Mouse (Mus musculus) heart, adult 10 weeks (tissue): ENCODE results near the gene Abhd11. TPM values are rescaled to one million over a fixed set of nuclear protein-coding genes. Genes with fewer than 3 reads are reported as not detected.

Experiments
- polyA plus RNA-seq: library from polyadenylated mRNA; stranded (reverse); fragments of 350-450 nt; fragmentation: Illumina TruSeq; extraction: RNeasy Lipid Tissue Mini Kit (QIAGEN cat#74804); gene quantifications from one replicate; pipeline ENCODE4 v1.2.3, GENCODE M21; 2014; ENCODE audit warnings: low read depth, low replicate concordance

The Abhd11 gene
- polyA plus RNA-seq: 75.7 TPM

DNA sequence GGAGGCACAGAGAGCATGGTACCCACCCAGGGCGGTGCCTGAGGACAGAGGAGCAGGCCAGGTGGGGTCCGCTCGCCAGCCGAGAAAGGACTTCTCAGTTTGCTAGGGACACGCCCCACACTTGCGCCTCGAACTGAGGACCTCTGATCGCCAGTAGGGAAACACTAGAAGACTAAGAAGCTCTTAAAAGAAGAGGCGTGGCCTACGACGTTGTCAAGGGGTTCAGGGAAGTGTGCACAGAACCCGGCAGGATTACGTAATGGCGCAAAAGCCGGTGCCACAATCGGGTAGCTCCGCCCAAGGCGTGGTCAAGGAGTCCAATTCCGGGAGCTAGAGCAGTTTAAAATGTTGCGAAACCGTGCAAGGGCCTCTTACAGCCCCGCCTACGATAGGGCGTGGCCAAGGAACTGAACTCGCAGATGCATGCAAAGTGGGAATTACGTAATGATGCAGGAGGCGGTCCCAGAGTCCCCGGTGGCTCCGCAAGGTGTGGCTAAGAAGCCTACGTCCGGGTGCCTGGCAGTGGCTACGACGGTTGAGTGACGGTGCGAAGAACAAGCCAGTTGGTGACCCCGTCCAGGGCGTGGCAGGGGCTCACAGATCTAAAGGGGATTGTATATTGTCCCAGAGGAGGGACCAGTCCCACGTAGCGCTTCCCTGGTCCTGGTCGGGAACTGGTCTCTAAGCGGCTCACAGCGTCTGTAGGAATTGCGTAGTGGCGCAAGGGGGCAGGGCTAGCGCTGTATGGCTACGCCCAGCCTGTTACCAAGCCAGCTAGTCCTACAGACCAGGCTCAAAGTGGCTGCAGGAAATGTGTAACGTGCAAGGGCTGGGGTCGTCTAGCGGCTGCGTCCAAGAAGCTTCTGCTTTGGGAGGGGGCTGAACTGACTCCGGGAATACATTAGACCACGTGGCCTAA is at the start of gene Abhd11:
Abhd11 (plus strand) TSS at position 482 of the 919 bp plus-strand sequence.

DNA sequence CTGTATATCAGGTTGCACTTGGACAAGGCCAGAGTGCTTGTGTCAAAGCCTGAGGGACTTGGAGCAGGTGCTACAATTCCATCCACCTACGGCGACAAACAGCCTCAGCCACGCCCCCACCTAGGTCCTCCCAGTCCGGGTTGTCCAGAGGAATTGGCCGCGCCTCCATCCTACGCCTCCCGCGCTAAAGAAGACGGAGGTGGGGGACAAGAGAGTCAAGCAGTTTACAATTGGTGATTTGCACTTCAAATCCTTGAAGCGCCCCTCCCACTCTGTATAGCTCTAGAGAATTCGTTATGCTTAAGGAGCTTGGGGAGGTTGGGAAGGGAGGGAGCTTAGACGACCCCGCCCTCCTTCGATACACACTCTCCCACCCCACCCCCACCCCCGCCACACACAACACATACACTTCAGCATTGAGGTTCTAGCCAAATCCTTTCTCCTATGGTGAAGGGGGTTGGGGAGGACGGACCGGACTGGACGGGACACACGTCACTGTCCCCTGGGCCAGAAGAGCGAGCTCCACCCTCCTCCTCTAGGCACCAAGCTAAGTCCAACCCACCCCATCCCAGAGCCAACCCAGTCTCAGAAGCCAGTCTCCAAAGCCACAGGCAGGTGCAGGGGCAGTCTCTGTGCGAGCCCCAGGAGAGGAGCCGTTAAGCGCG is 23.2 kb upstream of the Abhd11 start, which contains the start of gene Cldn3:
Cldn3 (plus strand) TSS at position 582 of the 665 bp plus-strand sequence.

GRCm38 (mm10) chr5:135023344-135024173 is 14.6 kb downstream of the Abhd11 start, which contains the start of gene Stx1a:
TSS of gene Stx1a (plus strand) at chr5:135023482.

Other genes with a start within 250 kb of the Abhd11 start
- not detected for gene Tmem270, start 102.4 kb upstream of the Abhd11 start, polyA plus RNA-seq
- not detected for gene Cldn13, start 93.6 kb upstream of the Abhd11 start, polyA plus RNA-seq
- gene Mettl27, start 76.8 kb upstream of the Abhd11 start, polyA plus RNA-seq: 1.4 TPM
- not detected for gene Cldn4, start 62.2 kb upstream of the Abhd11 start, polyA plus RNA-seq
- gene Cldn3, start 22.9 kb upstream of the Abhd11 start, polyA plus RNA-seq: 0.37 TPM
- 3.7 TPM for gene Stx1a, start 14.3 kb downstream of the Abhd11 start, polyA plus RNA-seq
- gene Dnajc30, start 55.0 kb downstream of the Abhd11 start, polyA plus RNA-seq: 38.5 TPM
- 34.6 TPM for gene Bud23, start 55.8 kb downstream of the Abhd11 start, polyA plus RNA-seq
- gene Vps37d, start 69.1 kb downstream of the Abhd11 start, polyA plus RNA-seq: 0.39 TPM
- gene Mlxipl, start 80.7 kb downstream of the Abhd11 start, polyA plus RNA-seq: 45.5 TPM
- 5.3 TPM for gene Tbl2, start 140.5 kb downstream of the Abhd11 start, polyA plus RNA-seq
- 37.5 TPM for gene Bcl7b, start 159.1 kb downstream of the Abhd11 start, polyA plus RNA-seq
- gene Baz1b, start 178.1 kb downstream of the Abhd11 start, polyA plus RNA-seq: 40.2 TPM
- 0.58 TPM for gene Fzd9, start 242.1 kb downstream of the Abhd11 start, polyA plus RNA-seq